Mouse (Mus musculus): ENCODE measurements around the gene Tbx10. TPM values are rescaled to one million over a fixed set of nuclear protein-coding genes. Genes with fewer than 3 reads are reported as not detected.
"Not testable (repeated sequence)": the region's sequence is repeated elsewhere in the genome, so short reads cannot be mapped to it uniquely, and the experiment has no call there.

Gene Tbx10
- polyA plus RNA-seq, 1 experiment from 2014 or later = 1.3 TPM

DNA sequence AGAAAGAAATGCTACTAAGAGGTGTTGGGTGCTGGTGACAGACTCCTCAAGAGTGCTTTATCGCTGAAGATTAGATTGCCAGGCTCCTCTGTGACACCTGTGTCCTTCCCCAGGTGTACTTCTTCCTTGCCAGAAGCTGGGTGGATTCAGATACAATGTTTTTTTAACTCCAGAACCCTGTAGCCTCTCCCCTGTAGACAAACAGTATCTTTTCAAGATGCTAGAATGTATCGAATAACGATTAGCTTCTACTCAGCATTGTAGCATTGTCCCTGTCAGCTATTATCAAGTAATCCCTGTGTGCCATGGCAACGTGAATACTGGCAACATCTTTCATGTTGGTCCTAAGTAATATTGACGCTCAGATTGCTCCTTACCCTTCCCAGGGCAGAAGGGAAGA lies 41.2 kb downstream of the Tbx10 start:
- 53% methylated on average over 5 of the region's 5 CpGs for WGBS (ENCODE audit: insufficient replicate concordance)
- Histone ChIP-seq H3K4me1 (peaks cover 27% of the 10 kb centered on the region), H3K27ac (peak overlapping the region; percentile 41; the same call in 1 of the 2 replicates), H3K4me3 (no peak overlapping the region), H3K4me2 (no peak overlapping the region), H3K9me3 (replicated peaks) (no peaks in the 10 kb centered on the region), H3K27me3 (replicated peaks) (no peaks in the 10 kb centered on the region), H3K9ac (no peak overlapping the region), H3K36me3 (peaks cover 10% of the 10 kb centered on the region)
- no peak for ATAC-seq

DNA sequence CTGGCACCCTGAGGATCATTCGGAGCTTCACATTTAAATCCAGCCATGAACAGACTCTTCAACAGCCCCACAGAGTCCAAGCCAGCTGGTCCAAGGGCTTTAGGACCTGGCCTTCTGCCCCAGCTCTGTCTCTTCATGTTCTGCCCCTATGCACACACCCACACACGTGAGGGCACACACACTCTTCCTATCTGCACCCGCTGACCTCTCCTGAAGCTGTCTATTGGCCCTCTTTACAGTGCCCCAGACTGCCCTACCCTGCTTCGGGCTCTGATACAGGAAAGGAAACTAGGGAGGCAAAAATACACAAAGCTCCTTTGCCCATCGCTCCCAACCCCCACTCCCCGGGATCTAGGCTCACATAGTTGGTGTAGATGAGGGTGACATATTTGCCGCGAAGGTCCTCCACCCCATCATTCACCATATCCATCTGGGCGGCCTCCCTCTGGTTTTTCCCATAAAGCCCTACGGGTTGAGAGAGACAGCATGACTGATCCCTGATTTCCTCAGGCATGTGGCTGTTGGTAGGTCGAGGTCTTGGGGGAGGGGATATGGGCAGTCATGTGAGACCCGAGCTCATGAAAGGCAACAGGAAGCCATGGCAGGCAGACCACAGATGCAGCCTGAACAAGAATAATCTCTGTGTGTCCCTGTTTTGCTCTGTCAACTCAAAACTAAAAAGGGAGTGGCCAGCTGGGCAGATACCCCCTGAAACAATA lies 43.9 kb downstream of the Tbx10 start:
- no peaks in the 10 kb centered on the region for H3K9me3 ChIP-seq (replicated peaks)
- peak overlapping the region; percentile 48 for H3K9ac ChIP-seq
- peaks cover 25% of the 10 kb centered on the region for H3K4me1 ChIP-seq
- H3K4me3 ChIP-seq = peak overlapping the region; percentile 20
- 59% methylated on average over 12 of the region's 12 CpGs for whole genome bisulfite sequencing (ENCODE audit: insufficient replicate concordance)
- H3K27me3 ChIP-seq (replicated peaks) = no peaks in the 10 kb centered on the region
- ATAC-seq = no peak
- H3K27ac ChIP-seq = peak overlapping the region; percentile 34
- H3K36me3 ChIP-seq = peaks cover 10% of the 10 kb centered on the region
- H3K4me2 ChIP-seq = peak overlapping the region; percentile 53

- H3K9me3 ChIP-seq (replicated peaks); H3K36me3 ChIP-seq; H3K27me3 ChIP-seq (replicated peaks): not testable (repeated sequence)
- ATAC-seq = peak; percentile 21
- WGBS (ENCODE audit: insufficient replicate concordance) = 23% methylated on average over 7 of the region's 8 CpGs
- Histone ChIP-seq H3K9ac (peak overlapping the region; percentile 76), H3K4me2 (peak overlapping the region; percentile 79), H3K27ac (peak overlapping the region; percentile 74), H3K4me3 (peak overlapping the region; percentile 68), H3K4me1 (peaks cover 30% of the 10 kb centered on the region)
Measured at GRCm38 (mm10) chr19:4037154-4037787, 44.7 kb downstream of the Tbx10 start.

GRCm38 (mm10) chr19:4037788-4038232 lies 45.3 kb downstream of the Tbx10 start, which contains the start of gene Gstp1:
Gene Gstp1, minus strand, starts transcription at chr19:4037985.
- Histone ChIP-seq H3K9ac (peak within 1 kb of the TSS; percentile 76), H3K27ac (peak within 1 kb of the TSS; percentile 74), H3K4me2 (peak within 1 kb of the TSS; percentile 79), H3K4me3 (peak within 1 kb of the TSS; percentile 68), H3K27me3 (replicated peaks) (no peaks in the 10 kb centered on the region), H3K36me3 (peaks cover 10% of the 10 kb centered on the region), H3K9me3 (replicated peaks) (no peaks in the 10 kb centered on the region), H3K4me1 (peaks cover 31% of the 10 kb centered on the region)
- WGBS (ENCODE audit: insufficient replicate concordance) = under 1% methylated on average over 26 of the region's 26 CpGs
- ATAC-seq = peak; percentile 82

DNA sequence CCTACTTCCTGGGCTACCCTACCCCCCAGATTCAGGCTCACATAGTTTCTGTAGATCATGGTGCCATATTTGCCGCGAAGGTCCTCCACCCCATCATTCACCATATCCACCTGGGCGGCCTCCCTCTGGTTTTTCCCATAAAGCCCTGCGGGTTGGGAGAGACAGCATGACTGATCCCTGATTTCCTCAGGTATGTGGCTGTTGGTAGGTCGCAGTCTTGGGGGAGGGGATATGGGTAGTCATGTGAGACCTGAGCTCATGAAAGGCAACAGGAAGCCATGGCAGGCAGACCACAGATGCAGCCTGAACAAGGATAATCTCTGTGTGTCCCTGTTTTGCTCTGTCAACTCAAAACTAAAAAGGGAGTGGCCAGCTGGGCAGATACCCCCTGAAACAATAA lies 48.4 kb downstream of the Tbx10 start:
- 79% methylated on average over 5 of the region's 5 CpGs for WGBS (ENCODE audit: insufficient replicate concordance)
- peaks cover 47% of the 10 kb centered on the region for H3K4me1 ChIP-seq

GRCm38 (mm10) chr19:4041500-4041899 lies 48.9 kb downstream of the Tbx10 start:
- H3K4me2 ChIP-seq; H3K27me3 ChIP-seq (replicated peaks); H3K9ac ChIP-seq; H3K9me3 ChIP-seq (replicated peaks); ATAC-seq; H3K4me3 ChIP-seq; H3K36me3 ChIP-seq; H3K27ac ChIP-seq: not testable (repeated sequence)
- peaks cover 47% of the 10 kb centered on the region for H3K4me1 ChIP-seq
- WGBS (ENCODE audit: insufficient replicate concordance) = 73% methylated on average over 4 of the region's 4 CpGs

More for the DNA sequence above, 48.4 kb downstream of the Tbx10 start:
- H3K36me3 ChIP-seq; H3K9ac ChIP-seq; ATAC-seq; H3K4me3 ChIP-seq; H3K4me2 ChIP-seq; H3K27me3 ChIP-seq (replicated peaks); H3K9me3 ChIP-seq (replicated peaks); H3K27ac ChIP-seq: not testable (repeated sequence)

- H3K4me3 ChIP-seq = no peak overlapping the region
- no peak overlapping the region for H3K4me2 ChIP-seq
- no peaks in the 10 kb centered on the region for H3K27me3 ChIP-seq (replicated peaks)
- peaks cover 50% of the 10 kb centered on the region for H3K4me1 ChIP-seq
- H3K36me3 ChIP-seq = no peaks in the 10 kb centered on the region
- no peaks in the 10 kb centered on the region for H3K9me3 ChIP-seq (replicated peaks)
- H3K27ac ChIP-seq = no peak overlapping the region
- no peak for ATAC-seq
- H3K9ac ChIP-seq = no peak overlapping the region
- WGBS (ENCODE audit: insufficient replicate concordance) = 67% methylated on average over 14 of the region's 14 CpGs
Measured at GRCm38 (mm10) chr19:4042124-4042523, 49.6 kb downstream of the Tbx10 start.

DNA sequence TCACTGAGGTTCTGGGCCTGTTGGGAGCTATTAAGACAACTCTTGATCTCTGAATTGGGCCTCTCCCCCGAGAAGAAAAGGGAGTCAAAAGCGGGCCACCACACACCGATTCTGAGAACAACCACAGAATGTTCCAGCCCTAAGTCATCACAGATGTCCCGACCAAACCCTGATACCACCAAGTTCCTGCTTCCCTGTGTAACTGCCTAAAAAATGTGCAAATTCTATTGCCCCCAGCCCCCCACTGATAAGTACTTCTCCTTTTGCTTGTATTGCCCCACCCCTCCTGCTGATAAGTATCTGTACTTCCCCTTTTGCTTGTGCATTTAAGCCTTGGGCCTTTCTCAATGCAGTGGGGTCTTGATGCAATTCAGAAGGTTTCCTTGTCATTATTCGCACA lies 51.6 kb downstream of the Tbx10 start:
- H3K27ac ChIP-seq = peak overlapping the region; percentile 57
- ATAC-seq; H3K27me3 ChIP-seq (replicated peaks); H3K9ac ChIP-seq; H3K9me3 ChIP-seq (replicated peaks); H3K4me3 ChIP-seq; H3K4me2 ChIP-seq; H3K36me3 ChIP-seq: not testable (repeated sequence)
- peaks cover 42% of the 10 kb centered on the region for H3K4me1 ChIP-seq
- WGBS (ENCODE audit: insufficient replicate concordance) = 45% methylated on average over 5 of the region's 5 CpGs

GRCm38 (mm10) chr19:4045966-4046865 lies 53.7 kb downstream of the Tbx10 start, which contains the start of gene Gstp2:
Gene Gstp2, minus strand, starts transcription at chr19:4046023.
- no peaks in the 10 kb centered on the region for H3K27me3 ChIP-seq (replicated peaks)
- H3K9me3 ChIP-seq (replicated peaks) = peaks cover 3% of the 10 kb centered on the region; the same call in 1 of the 2 replicates
- 50% methylated on average over 16 of the region's 16 CpGs for WGBS (ENCODE audit: insufficient replicate concordance)
- peak within 1 kb of the TSS; percentile 18 for H3K4me3 ChIP-seq
- peaks cover 42% of the 10 kb centered on the region for H3K4me1 ChIP-seq
- H3K36me3 ChIP-seq = no peaks in the 10 kb centered on the region
- H3K4me2 ChIP-seq = peak within 1 kb of the TSS; percentile 57
- ATAC-seq = peak; percentile 79
- peak within 1 kb of the TSS; percentile 51 for H3K9ac ChIP-seq
- H3K27ac ChIP-seq = peak within 1 kb of the TSS; percentile 94

DNA sequence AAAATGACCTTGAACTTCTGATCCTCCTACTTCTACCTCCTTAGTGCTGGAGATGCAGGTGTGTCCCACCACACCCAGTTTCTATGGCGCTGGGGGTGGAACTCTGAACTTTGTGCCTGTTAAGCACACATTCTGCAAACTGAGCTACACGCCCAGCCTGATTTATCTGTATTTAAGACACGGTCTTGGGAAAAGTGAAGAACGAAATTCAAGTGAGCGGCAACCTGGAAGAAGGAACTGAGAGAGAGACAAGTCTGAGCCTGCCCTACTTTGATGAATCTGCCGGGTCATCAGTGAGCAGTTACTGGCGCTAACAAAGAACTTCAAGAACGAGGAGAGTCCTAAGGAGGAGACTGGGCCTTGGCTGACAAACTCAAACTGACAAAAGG lies 54.3 kb downstream of the Tbx10 start:
- H3K9me3 ChIP-seq (replicated peaks) = peaks cover 4% of the 10 kb centered on the region; the same call in 1 of the 2 replicates
- no peaks in the 10 kb centered on the region for H3K36me3 ChIP-seq
- H3K27me3 ChIP-seq (replicated peaks) = no peaks in the 10 kb centered on the region
- 41% methylated on average over 8 of the region's 8 CpGs for WGBS (ENCODE audit: insufficient replicate concordance)
- H3K27ac ChIP-seq = peak overlapping the region; percentile 94
- H3K4me1 ChIP-seq = peaks cover 41% of the 10 kb centered on the region
- H3K4me3 ChIP-seq = peak overlapping the region; percentile 18
- H3K9ac ChIP-seq = peak overlapping the region; percentile 51
- H3K4me2 ChIP-seq = peak overlapping the region; percentile 57
- ATAC-seq = peak; percentile 80

DNA sequence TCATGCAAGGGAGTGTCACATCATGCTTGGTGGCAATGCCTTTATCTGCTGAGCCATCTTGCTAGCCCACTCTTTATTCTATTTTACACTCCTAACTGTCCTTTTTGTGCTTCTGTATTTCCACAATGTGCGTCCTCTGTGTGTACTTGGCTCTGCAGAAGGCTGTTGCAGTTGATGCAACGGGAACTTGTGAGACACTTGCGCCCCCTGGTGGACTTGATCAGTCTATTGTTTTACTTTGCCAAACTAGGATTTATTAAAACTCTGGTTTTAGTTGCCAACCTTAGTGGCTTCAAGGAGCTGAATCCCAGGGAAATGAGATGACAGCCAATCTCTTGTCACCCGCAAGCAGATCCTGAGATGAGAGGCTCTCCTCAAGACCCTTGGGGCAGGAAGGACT lies 55.3 kb downstream of the Tbx10 start:
- Histone ChIP-seq H3K9ac (no peak overlapping the region), H3K9me3 (replicated peaks) (peaks cover 4% of the 10 kb centered on the region; the same call in 1 of the 2 replicates), H3K27ac (peak overlapping the region; percentile 94), H3K4me2 (peak overlapping the region; percentile 57), H3K4me1 (peaks cover 37% of the 10 kb centered on the region), H3K27me3 (replicated peaks) (no peaks in the 10 kb centered on the region), H3K4me3 (no peak overlapping the region), H3K36me3 (no peaks in the 10 kb centered on the region)
- no peak for ATAC-seq
- WGBS (ENCODE audit: insufficient replicate concordance) = 20% methylated on average over 4 of the region's 4 CpGs

All from liver, embryonic 12.5 days (tissue).